Mouse (Mus musculus) lung, adult 18-20 months (tissue): Measurements from ENCODE around the gene Abcc1.

Experiments used
- DNase-seq, 2 experiments: peaks; one replicate each; pipeline ENCODE4 v3.0.0; 2022; ENCODE audit warnings: mixed read lengths in 2 of 2

The Abcc1 gene

DNA sequence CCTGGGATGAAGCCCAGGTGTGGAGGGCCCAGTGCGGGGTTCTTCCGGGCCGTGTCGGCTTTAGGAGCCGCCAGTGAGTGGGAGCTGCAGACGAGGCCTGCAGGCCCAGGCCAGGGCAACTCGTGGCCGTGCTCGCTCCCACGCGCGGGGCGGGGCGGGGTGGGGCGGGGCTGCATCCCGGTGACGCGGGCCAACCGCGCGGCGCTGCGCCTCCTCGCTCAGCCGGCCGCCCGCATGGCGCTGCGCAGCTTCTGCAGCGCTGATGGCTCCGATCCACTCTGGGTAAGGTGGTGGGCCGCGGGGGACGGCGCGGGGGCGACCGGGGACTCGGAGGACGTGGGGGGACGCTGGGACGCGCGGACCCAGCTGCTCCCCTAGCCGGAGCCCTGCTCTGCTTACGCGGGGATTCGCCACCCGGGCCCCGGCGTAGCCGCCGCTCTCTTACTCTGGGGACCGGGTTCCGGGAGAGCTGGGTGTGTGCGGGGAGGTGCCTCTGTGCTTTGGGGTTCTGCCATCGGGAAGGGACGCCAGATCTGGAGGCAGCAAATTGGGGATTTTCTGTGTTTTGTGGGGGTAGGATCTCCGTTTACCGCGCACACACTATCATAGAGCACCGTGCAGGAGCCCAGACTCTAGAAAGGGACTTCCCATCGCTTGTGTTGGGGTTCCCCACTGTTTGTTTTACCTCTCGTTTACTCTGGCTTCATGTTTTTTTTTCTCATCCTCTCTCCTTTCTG is at the start of gene Abcc1:
Abcc1 (plus strand) TSS at position 197 of the 737 bp plus-strand sequence.
- DNase-seq = peak; percentile 61 to 67

GRCm38 (mm10) chr16:14312914-14313313 is 48.4 kb upstream of the Abcc1 start:
- DNase-seq = no peak

DNA sequence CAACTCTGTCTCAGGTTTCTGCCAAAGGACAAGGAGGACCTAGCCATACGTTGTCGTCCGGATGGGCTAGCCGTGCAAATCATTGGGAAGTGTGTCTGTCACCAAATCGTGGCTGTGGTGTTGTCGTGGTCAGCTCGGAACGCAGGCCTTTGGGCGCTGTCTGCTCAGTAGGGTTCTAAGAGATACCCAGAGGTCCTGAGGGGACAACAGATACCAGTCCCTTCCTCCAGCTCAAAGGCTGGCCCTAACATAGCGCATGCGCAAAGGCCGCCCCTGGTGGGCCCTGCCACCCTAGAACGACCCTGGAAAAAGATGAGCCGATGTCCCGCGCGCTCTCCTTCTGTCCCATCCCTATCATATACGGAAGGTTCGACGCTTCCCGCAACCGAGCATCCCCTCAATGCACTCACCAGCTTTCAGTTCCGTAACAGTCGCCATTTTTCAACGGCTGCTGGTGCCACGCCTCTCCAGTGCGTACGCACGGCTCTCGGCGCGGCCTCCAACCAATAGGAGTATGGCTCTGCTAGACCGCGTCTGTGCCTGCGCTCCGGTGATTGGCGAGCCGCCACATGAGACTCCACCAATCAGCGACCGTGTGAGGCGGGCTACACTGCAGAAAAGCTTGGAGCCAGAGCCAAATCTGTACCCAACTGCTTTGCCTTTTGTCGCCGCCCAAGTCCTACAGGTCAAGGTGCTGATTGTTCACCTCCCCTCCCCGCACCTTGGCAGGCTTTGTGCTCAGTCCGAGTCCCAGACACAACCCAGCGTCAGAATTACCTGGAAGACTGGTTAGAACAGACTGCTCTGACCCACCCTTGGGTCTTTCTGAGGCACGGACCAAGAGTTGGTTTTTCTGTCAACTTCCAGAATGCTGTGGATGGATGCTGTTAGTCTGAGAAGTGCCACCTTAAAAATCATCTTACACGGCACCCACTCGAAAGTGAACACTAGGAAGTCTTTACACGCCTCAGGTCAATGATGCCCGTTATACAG is 44.2 kb upstream of the Abcc1 start, which contains the start of gene Fopnl:
Fopnl (minus strand) TSS at position 522 of the 993 bp plus-strand sequence.
- peak; percentile 98 for DNase-seq

DNA sequence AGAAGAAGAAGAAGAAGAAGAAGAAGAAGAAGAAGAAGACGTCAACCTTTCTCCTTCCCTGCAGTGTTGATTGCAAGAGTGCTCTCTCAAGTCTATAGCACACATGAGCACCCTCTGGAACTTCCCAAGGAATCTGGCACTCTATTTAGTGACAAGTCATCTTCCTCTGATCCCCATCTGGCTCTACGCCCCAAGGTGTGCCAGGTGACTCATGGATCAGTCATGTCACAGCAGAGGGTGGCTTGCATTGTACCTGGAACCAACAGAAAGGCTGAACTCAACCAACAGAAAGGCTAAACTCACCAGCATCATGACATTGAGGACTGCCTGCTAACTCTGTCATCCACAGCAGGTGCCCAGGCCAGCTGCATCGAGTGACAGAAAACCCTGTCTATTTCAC is 41.7 kb upstream of the Abcc1 start:
- DNase-seq = peak in 1 of 2 experiments; percentile 8

DNA sequence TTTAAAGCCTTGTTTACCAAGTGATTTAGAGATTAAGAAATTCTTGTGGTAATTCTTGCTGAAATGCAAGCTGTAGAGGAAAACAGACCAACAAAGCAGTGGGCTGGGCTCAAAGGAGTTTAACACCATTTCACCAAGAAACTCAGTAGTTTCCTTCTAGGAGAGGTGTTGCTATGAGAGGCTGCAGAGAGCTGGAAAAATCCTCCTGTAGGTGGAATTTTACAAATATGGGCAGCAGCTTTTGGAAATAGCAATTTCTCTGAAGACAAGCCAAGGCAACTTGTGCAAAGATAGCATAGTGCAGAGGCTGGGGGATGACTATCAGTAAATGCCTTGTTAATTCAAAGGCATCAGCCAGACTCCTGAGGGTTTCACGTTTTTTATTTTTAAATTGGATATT is 40.9 kb upstream of the Abcc1 start:
- no peak for DNase-seq

- no peak for DNase-seq
These were observed 33.2 kb upstream of the Abcc1 start for GRCm38 (mm10) chr16:14328156-14328555.

- no peak for DNase-seq
These were observed 16.4 kb upstream of the Abcc1 start for GRCm38 (mm10) chr16:14344967-14345366.

DNA sequence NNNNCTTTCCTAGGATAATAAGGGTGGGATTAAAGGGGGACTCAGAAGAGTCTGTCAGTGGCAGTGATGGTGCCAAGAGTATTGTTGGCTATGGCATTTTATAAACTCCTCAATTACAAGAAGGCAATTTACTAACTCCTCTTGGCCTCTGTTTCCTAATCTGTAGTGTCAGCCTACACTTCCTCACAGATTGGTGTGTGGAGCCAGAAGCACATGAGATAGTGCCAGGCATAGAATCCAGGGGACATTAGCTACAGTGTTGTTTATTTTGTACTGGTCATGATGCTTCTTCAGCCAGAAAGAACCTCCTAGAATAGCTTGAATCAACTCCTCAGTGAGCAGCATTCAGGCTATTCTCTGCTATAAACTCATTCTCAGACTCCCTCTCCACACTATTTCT is 9.8 kb upstream of the Abcc1 start:
- DNase-seq = no peak

- no peak for DNase-seq
These were observed 9.1 kb upstream of the Abcc1 start for GRCm38 (mm10) chr16:14352234-14352633.

DNA sequence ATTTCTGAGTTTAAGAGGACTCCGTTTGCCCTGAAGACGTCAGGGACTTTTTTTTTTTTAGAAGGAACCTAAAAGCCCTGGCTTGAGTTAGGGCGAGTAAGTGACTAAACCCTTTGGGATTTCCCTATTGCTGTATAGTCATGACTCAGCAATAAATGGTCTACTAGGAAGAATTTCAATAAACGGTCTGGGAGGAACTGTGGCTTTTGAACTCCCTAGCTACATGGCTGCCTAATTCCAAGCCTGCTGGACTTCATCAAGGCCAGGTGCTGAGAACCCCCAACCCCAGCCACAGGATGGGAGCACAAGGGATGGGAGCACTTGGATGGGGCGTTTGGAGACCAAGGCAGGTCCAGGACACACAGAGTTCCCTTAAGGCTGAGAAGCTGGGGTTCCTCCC is 8.7 kb upstream of the Abcc1 start:
- no peak for DNase-seq

DNA sequence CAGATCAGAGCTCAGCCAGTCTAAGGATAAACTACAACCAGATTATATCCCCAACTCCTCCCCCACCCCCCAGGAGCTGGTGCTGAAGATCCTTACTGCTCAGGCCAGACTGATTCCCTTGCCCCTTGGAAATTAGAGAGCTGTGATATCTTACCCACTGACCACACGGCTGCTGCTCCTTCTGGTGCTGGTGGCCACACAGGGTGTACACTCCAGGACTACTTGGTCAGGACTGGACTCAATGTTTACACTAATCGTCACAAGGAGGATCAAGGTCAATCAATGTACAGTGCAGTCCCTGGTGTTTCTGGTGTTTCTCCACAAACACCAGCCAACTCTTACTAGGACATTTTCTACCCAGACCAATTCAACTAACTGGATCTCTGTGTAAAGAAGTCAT is 3.5 kb upstream of the Abcc1 start:
- no peak for DNase-seq

- DNase-seq = no peak
These were observed 2.8 kb upstream of the Abcc1 start for GRCm38 (mm10) chr16:14358531-14358930.

GRCm38 (mm10) chr16:14360931-14361330 is 427 bp upstream of the Abcc1 start:
- no peak for DNase-seq

DNA sequence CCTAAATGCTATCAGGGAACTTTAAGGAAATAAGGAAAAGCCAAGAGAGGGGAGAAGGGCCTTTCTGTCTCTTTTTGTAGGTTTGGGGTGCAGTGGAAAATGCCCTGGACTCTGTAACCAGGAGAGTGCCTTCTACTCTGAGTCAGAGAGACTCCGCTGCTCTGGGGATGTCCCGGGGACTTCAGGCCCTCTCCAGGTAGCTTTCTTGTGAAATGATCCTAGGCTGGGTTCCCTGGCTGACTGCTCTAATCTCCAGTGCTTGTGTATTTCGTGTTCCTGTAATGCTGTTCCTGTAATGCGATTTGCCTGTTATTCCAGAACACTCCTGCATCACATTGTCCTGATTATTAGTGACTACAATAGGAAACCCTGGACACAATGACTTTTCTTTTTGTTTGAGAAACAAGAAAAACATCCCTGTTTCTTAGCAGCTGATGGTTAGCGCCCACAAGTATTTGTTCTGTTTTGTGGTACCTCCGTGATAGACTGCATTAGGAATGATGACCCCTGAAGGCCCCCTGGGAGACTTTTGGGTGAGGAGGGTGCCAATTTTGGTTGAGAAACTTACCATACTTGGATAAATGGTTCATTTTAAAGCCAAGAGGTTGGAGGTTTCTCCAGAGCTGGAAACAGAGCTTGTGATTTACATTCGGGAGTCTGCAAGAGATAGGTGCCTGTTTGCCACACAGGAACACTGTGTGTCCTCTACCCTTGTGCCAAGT is 902 bp downstream of the Abcc1 start:
- DNase-seq = no peak

DNA sequence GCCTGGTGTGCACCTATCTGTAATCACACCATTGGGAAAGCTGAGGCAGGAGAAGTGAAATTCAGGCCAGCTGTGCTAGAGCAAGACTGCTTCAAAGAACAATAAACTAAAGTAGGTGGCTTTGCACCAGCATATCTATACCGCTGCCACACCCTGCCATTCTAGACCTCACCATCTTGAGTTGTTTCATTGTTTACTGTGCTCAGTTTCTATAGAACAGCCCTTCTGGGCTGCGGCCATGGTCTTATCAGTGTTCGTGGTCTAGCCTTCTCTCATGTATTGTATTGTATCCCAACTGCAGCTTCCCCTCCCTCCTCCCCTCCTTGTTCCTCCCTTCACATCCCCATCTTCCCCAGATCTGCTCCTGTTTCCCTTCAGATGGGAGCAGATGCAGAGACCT is 2.1 kb downstream of the Abcc1 start:
- DNase-seq = no peak

GRCm38 (mm10) chr16:14364066-14364465 is 2.7 kb downstream of the Abcc1 start:
- no peak for DNase-seq

GRCm38 (mm10) chr16:14365457-14365856 is 4.1 kb downstream of the Abcc1 start:
- no peak for DNase-seq

DNA sequence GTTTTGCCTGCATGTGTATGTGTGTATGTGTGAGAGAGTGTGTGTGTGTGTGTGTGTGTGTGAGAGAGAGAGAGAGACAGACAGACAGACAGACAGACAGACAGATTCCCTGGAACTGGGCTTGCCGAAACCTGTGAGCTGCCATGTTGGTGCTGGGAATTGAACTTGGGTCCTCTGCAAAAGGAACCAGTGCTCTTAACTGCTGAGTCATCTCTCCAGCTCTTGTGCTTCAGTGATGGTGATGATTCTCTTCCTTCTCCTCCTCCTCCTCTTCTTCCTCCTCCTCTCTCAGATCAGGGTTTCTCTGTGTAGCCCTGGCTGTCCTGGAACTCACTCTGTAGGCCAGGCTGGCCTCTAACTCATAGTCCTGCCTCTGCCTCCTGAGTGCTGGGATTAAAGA is 4.7 kb downstream of the Abcc1 start:
- no peak for DNase-seq

DNA sequence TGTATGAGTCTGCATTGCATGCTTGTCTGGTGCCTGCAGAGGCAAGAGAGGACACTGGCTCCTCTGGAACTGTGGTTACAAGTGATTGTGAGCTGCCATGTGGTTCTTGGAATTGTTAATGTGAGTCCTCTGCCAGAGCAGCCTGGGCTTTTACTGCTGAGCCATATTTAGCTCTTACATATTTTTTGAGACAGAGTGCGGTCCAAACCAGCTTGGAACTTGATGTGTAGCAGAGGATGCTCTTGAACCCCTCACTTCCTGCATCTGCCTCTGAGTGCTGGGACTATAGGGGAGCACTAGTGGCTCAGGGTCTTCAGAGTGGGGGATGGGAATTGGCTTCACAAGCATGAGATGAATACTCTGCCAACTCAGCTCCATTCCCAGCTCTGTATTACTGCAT is 10.0 kb downstream of the Abcc1 start:
- no peak for DNase-seq

DNA sequence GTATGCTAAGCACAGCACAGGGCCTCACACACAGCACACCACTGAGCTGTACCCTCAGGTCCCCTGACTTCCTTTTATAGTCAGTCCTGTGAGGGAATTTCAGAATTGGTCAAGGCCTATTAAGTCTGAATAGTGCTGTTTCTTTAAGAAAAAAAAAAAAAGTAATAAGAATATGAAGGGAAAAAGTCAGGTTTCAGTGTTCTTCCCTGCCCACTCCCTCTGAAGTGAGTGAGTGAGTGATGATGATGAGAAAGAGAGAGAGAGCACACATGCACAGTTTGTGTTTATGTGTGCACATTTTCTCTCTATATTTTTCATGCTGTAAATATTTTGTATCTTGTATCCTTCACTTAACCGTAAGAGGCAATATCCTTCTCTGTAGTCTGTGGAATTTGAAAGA is 11.0 kb downstream of the Abcc1 start:
- no peak for DNase-seq

DNA sequence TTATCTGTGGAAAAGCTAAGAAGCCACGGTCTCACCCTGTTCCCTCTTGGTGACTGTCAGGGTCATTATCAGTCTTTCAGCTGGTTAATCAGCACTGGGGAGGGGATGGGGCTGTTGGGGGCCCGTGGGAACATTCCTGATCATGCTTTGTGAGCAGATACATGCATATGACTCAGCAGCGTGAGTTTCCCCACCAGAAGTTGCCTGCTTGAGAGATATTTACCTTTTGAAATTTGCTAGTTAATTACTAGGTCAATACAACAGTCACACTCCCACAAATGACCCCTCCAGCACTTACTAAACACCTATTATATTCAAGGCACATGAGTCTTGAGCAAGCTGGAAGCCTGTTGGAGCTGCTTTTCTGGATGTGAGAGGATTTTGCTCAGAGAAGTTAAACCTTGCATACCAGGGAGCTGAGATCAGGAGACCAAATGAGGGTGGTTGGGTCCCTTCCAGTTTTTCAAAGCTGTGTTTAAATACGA is 11.5 kb downstream of the Abcc1 start:
- DNase-seq = peak; percentile 40 to 68

GRCm38 (mm10) chr16:14375942-14376341 is 14.6 kb downstream of the Abcc1 start:
- DNase-seq = no peak

- no peak for DNase-seq
These were observed 15.0 kb downstream of the Abcc1 start for GRCm38 (mm10) chr16:14376352-14376751.
